Mouse (Mus musculus) large intestine, adult 2 months (tissue): ENCODE data around the gene Rps6ka2. TPM values are rescaled to one million over a fixed set of nuclear protein-coding genes. Genes with fewer than 3 reads are reported as not detected.
"Not testable (repeated sequence)": the region's sequence is repeated elsewhere in the genome, so short reads cannot be mapped to it uniquely, and the experiment has no call there.

ENCODE experiments used
- DNase-seq: peaks from one replicate; pipeline ENCODE4 v3.0.0-alpha.2; 2012; ENCODE audit warnings: low read depth, low spot score
- WGBS: fragments of 180-500 bp; shearing (Covaris S2); methylation state at CpG from one replicate; pipeline ENCODE4 v1.1.7; 2018; 5-methylcytosine and 5-hydroxymethylcytosine counted together
- polyA plus RNA-seq: library from polyadenylated mRNA; depleted of rRNA; stranded (reverse); fragments of >200 nt; gene quantifications from 2 replicates; pipeline ENCODE4 v1.2.3, GENCODE M21; 2012

Gene Rps6ka2
- polyA plus RNA-seq, 1 experiment = 2.3 TPM

DNA sequence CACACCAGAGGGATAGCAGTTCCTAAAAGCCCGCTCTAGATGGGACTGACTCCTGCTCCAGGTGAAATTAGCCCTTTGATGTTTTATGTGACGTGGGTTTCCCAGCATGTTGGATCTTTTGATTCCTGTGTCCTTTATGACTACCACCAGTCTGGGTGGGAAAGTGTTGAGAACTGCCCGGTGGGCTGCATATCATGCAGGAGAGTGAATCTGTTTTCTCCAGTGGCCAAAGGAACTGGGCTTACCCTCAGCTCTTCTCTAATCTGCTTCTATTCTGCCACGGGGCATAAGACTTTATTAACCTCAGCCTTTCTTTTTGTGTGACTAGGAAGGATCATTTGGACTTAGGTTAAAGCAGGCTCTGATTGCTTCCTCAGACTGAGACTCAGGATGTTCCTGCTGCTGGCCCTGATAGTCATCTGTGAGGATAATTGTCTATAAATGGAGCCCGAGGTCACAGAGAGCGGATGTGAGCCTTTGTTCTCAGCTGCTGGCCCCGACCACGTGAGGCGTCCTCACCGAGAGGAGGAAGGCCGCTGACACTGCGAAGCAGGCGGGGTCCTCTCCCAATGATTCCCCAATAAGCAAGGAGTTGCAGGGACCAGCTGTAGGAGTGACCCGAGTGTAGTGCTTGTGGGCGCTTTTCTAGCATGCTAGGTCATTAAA, 821 bp upstream of the Rps6ka2 start:
- DNase-seq = no peak
- 14% methylated on average over 15 of the region's 15 CpGs for WGBS

DNA sequence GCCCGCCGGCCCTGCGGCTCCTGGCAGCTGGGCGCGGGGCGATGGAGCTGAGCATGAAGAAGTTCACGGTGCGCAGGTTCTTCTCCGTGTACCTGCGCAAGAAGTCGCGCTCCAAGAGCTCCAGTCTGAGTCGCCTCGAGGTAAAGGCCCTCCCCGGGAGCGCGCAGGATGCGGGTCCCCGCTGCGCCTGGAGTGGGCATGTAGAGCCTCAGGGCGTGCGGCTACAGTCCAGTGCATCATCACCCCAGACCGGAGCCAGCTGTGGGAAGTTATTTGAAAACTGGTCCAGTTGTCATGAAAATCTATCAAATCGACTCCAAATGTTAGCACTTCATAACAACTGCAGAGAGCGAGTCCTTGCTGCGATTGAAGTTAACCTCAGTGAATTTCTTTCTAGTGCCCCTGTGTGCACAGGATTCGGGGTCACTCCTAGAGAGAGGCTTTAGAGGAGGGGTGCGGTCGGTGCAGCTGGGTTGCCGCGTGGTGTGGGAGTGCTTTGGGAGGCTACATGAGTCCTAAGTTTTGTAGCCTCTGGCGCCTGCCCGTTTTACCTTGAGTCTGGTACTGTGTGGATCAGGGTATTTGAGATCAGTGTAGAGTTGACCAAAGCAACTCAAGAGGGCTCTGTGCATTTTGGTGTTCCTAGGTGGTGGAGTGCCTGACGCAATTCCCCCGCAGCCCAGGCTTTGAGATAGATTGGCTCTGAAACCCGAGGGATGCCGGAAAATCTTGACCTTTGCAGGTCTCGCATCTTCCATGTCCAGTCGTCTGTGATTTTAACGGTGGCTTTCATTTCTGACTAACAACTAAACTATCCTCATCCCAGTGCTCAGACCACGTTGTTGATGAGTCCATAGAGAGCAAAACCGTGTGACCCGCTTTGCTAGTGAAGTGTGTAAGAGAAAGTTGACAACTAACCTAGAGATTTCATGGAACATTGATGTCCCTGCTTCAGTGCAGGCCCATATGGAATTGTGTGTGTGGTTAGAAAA, 685 bp downstream of the Rps6ka2 start:
- DNase-seq = no peak
- WGBS = 7% methylated on average over 43 of the region's 43 CpGs

DNA sequence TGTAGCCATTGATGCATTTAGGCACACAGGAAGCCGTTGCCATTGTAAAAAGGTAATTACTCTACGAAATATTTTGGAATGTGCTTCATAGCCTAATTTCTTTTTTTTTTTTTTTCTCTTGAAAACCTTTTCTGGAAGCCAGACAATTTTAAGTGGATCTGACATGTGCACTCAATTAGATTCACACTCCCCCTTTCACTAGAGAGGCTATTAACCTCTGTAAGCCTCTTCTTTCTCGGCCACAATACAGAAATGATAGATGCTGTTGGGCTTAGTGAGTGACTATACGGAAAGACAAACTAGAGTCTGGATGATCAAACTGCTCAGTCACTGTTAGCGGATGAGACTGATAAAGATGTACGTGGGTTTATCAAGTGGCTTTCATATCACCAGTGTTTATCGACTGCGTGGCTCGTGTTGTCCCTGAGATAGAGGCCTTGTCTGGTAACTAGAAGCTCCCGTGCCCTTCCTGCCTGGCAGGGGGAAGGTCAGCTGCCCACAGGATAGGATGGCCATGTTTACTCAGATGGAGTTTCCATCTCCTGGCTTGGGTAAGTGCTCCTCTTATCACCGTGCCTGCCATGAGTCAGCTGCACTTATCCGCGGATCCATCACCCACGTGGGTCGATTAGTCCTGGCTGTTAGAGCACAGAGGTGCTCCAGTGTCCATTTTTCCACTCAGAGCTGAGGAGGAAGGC, 3.6 kb downstream of the Rps6ka2 start:
- 62% methylated on average over 15 of the region's 15 CpGs for WGBS
- DNase-seq = no peak

DNA sequence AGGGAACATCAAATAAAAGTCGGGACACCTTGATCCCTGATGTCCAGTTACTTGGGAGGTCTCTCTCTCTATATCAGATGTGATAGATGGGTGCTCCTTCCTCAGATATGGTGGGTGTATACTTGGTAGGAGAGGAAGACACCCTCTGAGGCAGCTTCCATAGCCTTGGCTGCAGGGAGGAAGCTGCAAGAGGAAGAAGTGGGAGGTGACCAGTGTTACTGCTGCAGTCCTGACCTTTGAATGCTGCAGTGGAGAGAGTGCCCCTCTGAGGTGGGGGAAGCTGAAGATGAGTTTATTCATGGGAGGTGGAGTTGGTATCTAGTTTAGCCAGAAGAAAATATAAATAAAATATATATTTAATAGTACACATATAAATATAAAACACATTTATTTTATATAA, 5.4 kb downstream of the Rps6ka2 start:
- 80% methylated on average over 1 of the region's 1 CpGs for WGBS
- DNase-seq = no peak

DNA sequence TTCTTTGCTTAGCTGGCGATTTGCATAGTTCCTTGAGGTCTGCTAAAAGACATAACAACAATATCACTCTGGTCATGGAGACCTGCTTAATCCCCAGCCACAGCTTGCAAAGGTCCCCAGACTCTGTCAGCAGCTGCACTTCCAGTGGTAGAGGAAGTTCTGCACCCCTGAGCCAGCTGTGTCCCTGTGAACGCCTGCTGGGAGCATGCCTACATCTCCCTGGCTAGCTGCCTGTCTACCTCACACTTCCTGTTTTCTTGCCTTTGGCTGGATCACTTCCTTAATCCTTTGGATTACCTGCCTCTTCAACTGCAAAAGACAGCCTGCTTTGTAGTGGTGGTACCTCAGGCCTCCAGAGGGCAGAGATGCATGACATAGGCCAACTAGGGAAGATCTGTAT, 6.5 kb downstream of the Rps6ka2 start:
- no peak for DNase-seq
- WGBS = 25% methylated on average over 2 of the region's 2 CpGs

DNA sequence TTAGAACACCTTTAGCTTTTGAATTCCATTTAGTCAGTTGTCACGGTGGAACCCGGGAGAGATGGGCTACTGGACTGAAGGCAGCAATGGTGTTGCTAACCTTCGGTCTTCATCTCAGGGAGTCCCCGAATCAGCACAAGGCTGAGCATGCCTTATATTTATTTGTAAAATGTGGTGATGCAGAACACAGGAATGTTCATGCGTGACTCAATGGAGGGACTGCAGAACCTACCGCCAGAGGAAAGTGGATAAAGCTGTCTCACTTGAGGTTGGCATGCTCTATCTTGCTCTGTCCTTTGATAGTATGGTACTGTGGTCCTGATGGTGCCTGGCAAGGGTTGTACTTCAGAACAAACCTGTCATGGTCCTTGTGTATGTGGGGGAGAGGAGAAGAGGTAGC, 8.3 kb downstream of the Rps6ka2 start:
- no peak for DNase-seq
- WGBS = 88% methylated on average over 6 of the region's 6 CpGs

DNA sequence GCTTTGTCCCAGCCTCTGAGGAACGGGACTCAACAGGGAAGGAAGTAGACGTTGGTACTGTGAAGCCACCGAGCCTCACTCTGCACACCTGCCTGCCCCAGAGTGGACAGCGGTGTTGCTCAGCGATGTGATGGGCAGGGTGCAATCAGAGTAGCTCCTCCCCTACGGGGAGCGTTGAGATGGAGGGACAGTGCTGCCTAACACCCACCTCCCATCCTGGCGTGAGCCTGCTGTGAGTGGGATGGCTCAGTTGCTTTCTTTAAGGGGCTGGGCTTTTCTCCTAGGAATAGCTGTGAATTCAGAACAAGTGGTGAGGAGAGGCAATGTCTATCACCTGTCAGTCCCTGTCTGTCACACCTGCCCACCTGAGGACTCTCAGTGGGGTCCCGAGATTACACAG, 12.3 kb downstream of the Rps6ka2 start:
- no peak for DNase-seq
- WGBS = 50% methylated on average over 9 of the region's 9 CpGs

DNA sequence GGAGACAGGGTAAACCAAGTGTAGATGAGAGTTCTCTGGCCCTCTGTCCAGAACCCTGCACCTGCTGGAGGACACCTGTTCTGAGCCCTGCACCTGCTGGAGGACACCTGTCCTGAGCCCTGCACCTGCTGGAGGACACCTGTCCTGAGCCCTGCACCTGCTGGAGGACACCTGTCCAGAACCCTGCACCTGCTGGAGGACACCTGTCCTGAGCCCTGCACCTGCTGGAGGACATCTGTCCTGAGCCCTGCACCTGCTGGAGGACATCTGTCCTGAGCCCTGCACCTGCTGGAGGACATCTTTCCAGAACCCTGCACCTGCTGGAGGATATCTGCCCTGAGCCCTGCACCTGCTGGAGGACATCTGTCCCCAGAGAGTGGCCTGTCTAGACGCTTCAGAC, 17.1 kb downstream of the Rps6ka2 start:
- not testable (repeated sequence) for DNase-seq
- 78% methylated on average over 1 of the region's 1 CpGs for WGBS

DNA sequence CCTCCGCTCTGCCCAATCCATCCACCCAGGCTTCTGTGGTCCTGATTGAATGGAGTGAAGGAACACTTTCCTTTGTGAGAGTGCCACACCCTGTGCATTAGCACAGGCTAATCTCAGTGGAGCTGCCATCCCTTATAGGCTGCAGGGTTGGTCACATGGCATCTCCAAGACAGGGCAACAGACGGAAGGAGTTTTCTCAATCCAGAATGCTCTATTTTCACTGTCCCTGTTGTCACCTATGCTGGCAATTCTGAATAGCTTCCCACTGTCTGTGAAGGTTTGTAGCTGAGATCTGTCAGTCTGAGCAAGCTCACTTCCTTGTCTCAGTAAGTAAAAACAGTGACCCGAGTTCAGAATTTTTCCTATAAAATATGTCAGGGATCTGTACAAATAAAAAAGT, 19.5 kb downstream of the Rps6ka2 start:
- WGBS = 83% methylated on average over 3 of the region's 3 CpGs
- DNase-seq = no peak

DNA sequence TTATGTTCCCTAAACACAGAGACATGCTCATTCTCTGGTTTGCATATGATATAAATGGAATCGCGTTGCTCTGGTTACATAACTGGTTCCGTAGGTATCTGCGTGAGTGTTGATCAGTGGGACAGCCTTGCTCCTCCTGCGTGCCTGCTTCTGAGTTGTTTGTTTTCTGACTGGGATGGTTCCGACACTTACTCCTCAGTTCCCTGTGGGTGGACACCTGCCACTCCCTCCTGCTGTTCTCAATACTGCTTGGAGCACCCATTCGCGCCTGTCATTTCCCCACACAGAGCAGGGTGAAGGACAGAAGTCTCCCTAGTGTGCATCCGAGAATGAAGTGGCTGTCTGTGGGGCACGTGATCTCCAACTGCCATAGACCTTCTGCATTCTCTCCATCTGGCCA, 20.1 kb downstream of the Rps6ka2 start:
- DNase-seq = no peak
- WGBS = 59% methylated on average over 10 of the region's 10 CpGs

DNA sequence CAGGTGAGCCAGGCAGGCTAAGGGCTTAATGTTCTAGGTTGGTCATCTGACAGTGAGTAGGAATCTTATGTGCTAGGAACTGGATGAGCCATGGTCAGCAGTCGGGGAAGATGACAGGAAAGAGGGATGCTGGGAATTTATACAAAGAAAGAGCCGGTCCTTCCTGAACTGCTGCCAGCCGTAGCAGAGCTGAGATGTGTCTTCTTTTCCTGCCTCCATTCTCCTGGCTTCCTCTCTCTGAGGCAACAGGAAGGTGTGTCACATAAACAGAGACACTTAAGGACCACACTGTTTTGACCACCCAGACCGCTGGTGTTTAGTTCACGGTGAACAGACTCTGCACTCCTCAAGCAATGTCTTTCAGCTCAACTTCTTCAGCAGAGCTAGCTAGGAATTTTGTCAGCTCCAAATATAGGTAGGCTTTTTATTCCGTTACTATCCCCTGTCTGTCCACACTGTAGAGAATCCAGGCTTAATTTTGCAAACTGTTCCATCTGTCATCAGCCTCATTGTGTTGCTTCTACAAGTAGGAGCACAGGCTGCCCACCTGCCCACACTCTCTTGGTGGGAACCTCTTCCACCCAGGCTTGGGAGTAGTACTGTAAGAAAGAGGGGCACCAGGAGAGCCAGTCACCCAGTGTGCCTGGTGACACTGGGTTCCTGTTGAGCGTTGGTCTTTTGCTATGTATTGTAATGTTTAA, 24.4 kb downstream of the Rps6ka2 start:
- WGBS = 71% methylated on average over 7 of the region's 7 CpGs
- DNase-seq = no peak

DNA sequence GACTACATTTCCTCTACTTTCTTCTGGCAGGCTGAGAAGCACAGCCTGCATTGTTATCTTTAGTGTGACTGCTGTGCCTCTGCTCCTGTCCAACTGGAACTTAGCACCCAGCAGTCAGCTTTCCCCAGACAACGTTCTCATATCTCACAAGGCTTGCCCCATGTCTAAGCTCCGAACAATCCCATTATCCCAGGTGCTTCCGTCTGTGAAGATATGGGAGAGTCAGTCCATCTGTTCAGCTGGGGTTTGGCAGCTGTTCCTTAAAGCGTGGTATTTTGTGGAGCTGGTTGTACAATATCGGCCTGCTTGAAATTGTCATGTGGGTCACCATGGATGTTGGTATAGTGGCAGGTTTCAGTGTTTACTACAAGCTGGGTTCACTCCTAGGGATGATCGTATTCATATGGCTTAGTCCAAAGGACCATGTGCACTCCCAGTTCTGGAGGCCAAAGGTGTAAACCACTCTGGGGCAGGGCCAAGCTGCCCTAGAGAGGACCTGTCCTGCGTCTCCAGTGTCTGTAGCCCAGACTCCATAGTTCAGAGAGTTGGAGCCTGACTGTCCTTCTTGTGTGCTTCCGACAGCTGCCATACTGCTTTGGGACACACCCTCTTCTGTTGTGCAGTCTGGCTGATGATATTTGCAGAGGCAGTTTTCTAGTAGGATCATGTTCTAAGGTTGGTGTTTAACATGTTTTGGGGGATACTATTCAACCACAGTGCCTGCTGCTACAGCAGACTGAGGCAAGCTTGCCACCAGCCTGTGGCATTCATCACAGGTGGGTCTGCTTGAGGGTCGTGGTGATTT, 27.4 kb downstream of the Rps6ka2 start:
- 59% methylated on average over 9 of the region's 9 CpGs for WGBS
- no peak for DNase-seq

DNA sequence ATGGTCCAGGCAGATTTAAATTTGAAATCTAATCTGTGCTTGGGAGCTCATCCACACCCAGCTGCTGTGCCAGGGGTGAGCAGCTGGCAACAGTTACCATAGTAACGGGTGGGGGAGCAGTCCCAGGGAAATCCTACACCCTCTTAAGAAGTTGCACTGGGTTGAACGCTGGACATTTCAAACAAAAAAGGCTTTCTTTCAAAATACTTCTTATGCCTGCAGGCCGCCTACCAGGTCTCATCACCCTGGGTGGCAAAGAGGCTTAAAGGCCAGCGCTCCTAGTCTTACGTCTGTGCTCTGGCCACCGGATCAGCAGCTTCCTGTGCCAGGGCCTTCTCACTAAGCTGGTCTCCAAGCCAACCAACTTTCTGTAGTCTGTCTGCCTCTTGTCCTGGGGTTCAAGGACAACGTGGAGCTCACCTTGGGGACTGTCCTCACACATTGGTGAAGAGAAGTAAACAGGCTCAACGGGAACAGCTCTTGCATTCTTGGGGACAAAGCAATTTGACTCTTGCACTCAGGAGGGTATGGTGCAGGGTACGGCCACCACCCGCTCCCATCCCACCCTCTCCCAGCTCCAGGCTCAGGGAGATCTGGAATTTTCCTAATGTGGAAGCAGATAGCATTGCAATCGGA, 35.0 kb downstream of the Rps6ka2 start:
- 69% methylated on average over 11 of the region's 11 CpGs for WGBS
- no peak for DNase-seq

DNA sequence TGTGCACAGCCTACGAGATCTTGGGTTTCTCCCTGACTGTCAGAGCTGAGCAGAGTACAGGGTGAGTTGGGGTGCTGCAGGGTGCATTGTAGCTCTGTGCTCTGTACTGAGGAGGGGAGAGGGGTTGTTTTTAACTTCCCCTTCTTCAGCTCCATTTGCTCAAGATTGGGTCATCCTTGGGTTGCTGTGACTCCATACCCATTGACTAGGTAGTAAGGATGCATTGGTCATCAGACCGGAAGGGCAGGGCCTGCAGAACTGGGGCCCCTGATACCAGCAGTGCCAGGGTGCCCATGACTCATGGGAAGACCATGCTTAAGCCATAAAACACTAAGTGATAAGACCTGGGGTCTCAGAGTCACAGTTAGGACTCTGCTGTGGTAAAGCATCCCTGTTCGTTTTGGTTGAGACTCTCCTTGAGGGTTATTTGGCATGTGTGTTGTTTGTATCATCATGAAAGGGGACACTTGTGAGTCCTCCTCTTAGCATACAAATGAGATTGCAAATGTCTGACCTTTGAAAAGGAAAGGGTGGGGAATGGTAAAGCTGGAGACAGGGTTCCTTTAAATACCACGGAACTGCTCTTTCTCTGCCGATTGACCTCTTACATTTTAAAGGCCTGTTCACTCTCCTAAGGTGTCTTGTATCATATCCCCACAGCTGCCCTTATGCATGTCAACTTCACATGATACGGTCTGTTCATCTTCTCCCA, 36.7 kb downstream of the Rps6ka2 start:
- DNase-seq = no peak
- 79% methylated on average over 6 of the region's 6 CpGs for WGBS

DNA sequence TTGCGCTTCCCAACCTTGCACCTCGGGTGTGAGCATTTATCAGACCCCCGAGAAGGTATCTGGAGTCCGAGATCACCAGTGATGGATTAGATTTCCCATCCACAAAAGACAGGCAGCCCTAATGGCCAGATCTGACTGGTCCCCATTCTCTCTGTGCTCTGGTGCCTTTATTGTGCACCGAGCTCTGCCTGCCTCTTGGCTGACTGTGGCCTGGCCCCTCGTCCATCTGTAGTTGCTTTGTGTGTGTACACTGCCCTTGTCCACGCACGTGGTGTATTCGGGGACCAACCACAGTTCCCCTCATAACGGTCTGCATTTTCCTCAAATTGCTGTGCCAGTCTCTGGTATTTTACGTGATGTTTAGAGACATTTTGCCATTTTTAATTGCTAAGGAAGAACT, 40.7 kb downstream of the Rps6ka2 start:
- no peak for DNase-seq
- 77% methylated on average over 11 of the region's 11 CpGs for WGBS

DNA sequence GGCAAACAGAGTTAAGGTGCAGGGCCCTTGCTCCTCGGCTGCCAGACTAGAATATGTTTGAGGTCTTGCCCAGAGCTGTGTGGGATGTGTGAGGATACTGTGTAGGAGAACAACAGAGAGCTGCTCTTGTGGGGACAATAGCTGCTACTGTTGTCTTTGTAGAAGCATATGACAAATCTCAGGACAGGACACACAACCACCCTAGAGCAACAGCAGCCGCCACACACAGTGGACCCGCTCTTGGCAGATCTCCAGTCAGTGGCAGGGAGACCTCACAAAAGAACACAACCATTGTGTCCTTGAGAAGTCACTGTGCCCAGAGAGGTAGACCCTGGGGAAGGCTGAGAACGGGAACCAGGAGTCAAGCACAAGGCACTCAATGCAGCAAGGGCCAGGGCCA, 42.0 kb downstream of the Rps6ka2 start:
- DNase-seq = no peak
- 65% methylated on average over 4 of the region's 4 CpGs for WGBS

DNA sequence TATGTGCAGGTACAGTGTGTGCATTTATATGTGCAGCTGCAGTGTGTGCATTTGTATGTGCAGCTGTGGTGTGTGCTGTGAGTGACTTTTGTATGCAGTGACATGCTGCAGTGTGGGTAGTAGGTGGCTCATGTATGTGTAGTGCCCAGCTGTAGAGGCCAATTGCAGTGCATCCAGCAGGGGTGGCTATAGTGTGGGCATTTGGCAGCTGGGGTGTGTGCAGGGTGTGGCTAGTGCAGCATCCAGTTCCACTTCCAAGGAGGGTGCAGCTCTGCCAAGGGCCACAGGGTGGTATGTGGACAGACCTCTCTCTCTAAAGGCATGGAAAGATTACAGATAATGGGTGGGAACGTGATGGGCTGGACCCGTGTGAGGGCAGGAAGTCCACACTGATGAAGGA, 43.3 kb downstream of the Rps6ka2 start:
- 45% methylated on average over 2 of the region's 2 CpGs for WGBS
- DNase-seq = no peak

DNA sequence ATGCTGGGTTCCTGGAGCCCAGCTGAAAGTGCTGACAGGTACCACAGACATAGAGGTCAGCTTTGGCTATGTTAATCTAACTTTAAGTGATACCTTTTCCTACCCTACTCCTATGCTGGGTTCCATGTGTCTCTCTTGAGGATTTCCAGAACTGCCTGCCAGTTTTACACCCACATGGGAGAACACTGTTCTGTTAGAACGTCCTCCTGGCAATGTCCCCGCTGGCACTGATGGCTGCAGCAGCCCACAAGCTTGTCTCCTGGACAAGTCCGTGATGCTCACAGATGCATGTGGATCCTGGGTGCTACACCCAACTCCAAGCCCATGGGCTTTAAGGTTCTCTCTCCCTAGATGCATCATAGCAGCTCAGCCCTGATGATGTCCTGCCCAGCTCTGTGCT, 44.1 kb downstream of the Rps6ka2 start:
- DNase-seq = no peak
- WGBS = 85% methylated on average over 3 of the region's 3 CpGs
